Mouse (Mus musculus): ENCODE results near the gene Unc5b.

- TF ChIP-seq CTCF (IDR thresholded peaks at IDR 0.05; ENCODE audit: low read depth) (no peak), EP300 (IDR thresholded peaks at IDR 0.05; ENCODE audit: low read depth) (no peak)
Observed at GRCm38 (mm10) chr10:60818708-60819107, 12.7 kb downstream of the Unc5b start.

All from liver, embryonic 14.5 days (tissue).